In the genomic region with DNA sequence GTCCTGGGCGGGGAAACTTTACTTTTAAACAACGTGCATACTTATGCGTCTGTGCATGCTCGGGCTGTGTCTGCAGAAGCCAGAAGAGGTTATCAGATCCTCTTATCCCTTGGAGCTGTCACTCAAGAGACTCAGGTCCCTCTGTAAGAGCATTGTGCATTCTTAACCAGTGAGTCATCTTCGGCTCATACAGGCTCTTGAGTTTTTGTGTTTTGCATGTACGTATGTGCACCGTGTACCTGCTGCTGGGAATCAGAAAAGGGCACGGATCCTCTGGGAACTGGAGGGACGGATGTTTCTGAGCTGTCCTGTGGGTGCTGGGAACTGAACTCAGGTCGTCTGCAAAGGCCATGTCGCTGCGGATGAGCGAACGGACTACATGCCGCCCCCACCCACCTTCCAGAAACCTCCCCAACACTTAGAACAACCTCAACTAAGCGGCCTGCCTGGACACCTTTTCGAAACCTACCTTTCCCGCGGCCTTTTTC, we compare ENCODE assay signal across 8 mouse cellular contexts. TPM values are rescaled to one million over a fixed set of nuclear protein-coding genes. Genes with fewer than 3 reads are reported as not detected.
A peak's percentile ranks its signal among the peaks of the same experiment; 100 is the strongest.
DNase-seq lines count a peak whose midpoint lies in the region; ATAC-seq and TF ChIP-seq lines count a peak whose summit lies in the region.

No protein-coding gene starts in this region.

- peak; percentile 15 for DNase-seq in right cerebral cortex, adult 18-20 months
- DNase-seq in right cerebral cortex, postnatal 25 days = no peak
- DNase-seq in brain, embryonic 14.5 days (ENCODE audit: low read depth) = peak; percentile 42
- DNase-seq in layer of hippocampus, postnatal 10 days (ENCODE audit: low spot score in 2 of 2) = no peak
- DNase-seq in gastrocnemius, adult 8-10 months (ENCODE audit: low spot score in 2 of 2) = no peak

- peak overlapping the region; percentile 75 for H3ac ChIP-seq in myocyte (ENCODE audit: control insufficient read depth, insufficient read length)

- H3K4me3 ChIP-seq in heart, embryonic 12.5 days = peak overlapping the region; percentile 96
- H3K4me3 ChIP-seq in limb, embryonic 15.5 days = peak overlapping the region; percentile 95
- peak overlapping the region; percentile 49 for H3K4me3 ChIP-seq in myocyte

- no peak for TF ChIP-seq POLR2A in brain, embryonic 14.5 days (IDR thresholded peaks at IDR 0.05; ENCODE audit: borderline replicate concordance, extremely low read depth, insufficient read depth, insufficient read length, poor library complexity, severe bottlenecking)
- TF ChIP-seq POLR2A in myocyte (IDR thresholded peaks at IDR 0.05; ENCODE audit: insufficient read length, low read depth) = no peak

- peaks cover 48% of the 10 kb centered on the region for H3K36me3 ChIP-seq in heart, embryonic 12.5 days
- peaks cover 35% of the 10 kb centered on the region for H3K36me3 ChIP-seq in limb, embryonic 15.5 days
- peaks cover 31% of the 10 kb centered on the region for H3K36me3 ChIP-seq in myocyte (ENCODE audit: control insufficient read depth, insufficient read depth)

- no peaks in the 10 kb centered on the region for H3K9me3 ChIP-seq in heart, embryonic 12.5 days (replicated peaks)
- no peaks in the 10 kb centered on the region for H3K9me3 ChIP-seq in limb, embryonic 15.5 days

- 2% methylated on average over 19 of the region's 19 CpGs for WGBS in heart, embryonic 12.5 days
- WGBS in limb, embryonic 15.5 days = 2% methylated on average over 19 of the region's 19 CpGs

- peak overlapping the region; percentile 98 for H3K27ac ChIP-seq in heart, embryonic 12.5 days (ENCODE audit: poor library complexity, severe bottlenecking)
- H3K27ac ChIP-seq in limb, embryonic 15.5 days = peak overlapping the region; percentile 97

- H3K4me2 ChIP-seq in heart, embryonic 12.5 days = peak overlapping the region; percentile 84
- H3K4me2 ChIP-seq in limb, embryonic 15.5 days = peak overlapping the region; percentile 67
- H3K4me2 ChIP-seq in myocyte (ENCODE audit: low read depth) = peak overlapping the region; percentile 82

- ATAC-seq in heart, embryonic 12.5 days (ENCODE audit: insufficient number of reproducible peaks, low FRiP score) = no peak
- ATAC-seq in limb, embryonic 15.5 days (ENCODE audit: insufficient number of reproducible peaks, low FRiP score, low TSS enrichment, low read depth) = no peak

- no peaks in the 10 kb centered on the region for H3K27me3 ChIP-seq in heart, embryonic 12.5 days (replicated peaks)
- no peaks in the 10 kb centered on the region for H3K27me3 ChIP-seq in limb, embryonic 15.5 days
- H3K27me3 ChIP-seq in myocyte (ENCODE audit: control insufficient read depth, insufficient read depth, insufficient read length) = no peaks in the 10 kb centered on the region

- H3K4me1 ChIP-seq in heart, embryonic 12.5 days (replicated peaks) = peaks cover 25% of the 10 kb centered on the region
- H3K4me1 ChIP-seq in limb, embryonic 15.5 days = peaks cover 20% of the 10 kb centered on the region

- peaks cover 31% of the 10 kb centered on the region for H3K79me2 ChIP-seq in myocyte (ENCODE audit: control insufficient read depth, insufficient read depth)

- TF ChIP-seq CTCF in brain, embryonic 14.5 days (IDR thresholded peaks at IDR 0.05; ENCODE audit: borderline replicate concordance, extremely low read depth, insufficient read depth, insufficient read length) = no peak

- peak overlapping the region; percentile 99 for H3K9ac ChIP-seq in heart, embryonic 12.5 days
- peak overlapping the region; percentile 90 for H3K9ac ChIP-seq in limb, embryonic 15.5 days

TF ChIP-seq in myocyte, 11 proteins besides CTCF, POLR2A, EP300 and RAD21:
- TF ChIP-seq E2F4 (IDR thresholded peaks at IDR 0.05; ENCODE audit: insufficient read depth) = no peak
- no peak for TF ChIP-seq MAX (IDR thresholded peaks at IDR 0.05; ENCODE audit: low read depth)
- TF ChIP-seq TCF12 (IDR thresholded peaks at IDR 0.05; ENCODE audit: insufficient read depth, poor library complexity, severe bottlenecking) = no peak
- TF ChIP-seq REST (IDR thresholded peaks at IDR 0.05; ENCODE audit: insufficient read depth, insufficient read length) = no peak
- no peak for TF ChIP-seq SRF (IDR thresholded peaks at IDR 0.05; ENCODE audit: control insufficient read depth, insufficient read length, low read depth)
- TF ChIP-seq MYOD1 (IDR thresholded peaks at IDR 0.05; ENCODE audit: control insufficient read depth in 1 of 3, insufficient read length in 2 of 3, low read depth in 2 of 3) = no peak
- no peak for TF ChIP-seq POLR2AphosphoS2 (IDR thresholded peaks at IDR 0.05; ENCODE audit: insufficient read length, low read depth)
- TF ChIP-seq CEBPB (IDR thresholded peaks at IDR 0.05; ENCODE audit: insufficient read depth, poor library complexity, severe bottlenecking) = no peak
- TF ChIP-seq MYOG (IDR thresholded peaks at IDR 0.05; ENCODE audit: control insufficient read depth in 1 of 3, insufficient read depth in 1 of 3, insufficient read length in 2 of 3, low read depth in 2 of 3) = no peak
- TF ChIP-seq USF1 (IDR thresholded peaks at IDR 0.05; ENCODE audit: low read depth) = no peak
- TF ChIP-seq TCF3 (IDR thresholded peaks at IDR 0.05; ENCODE audit: insufficient read length, low read depth) = no peak
TF ChIP-seq in myocyte: peak in this region for 0.

RNA-seq across cellular contexts. Expression of a gene that starts 0.8 kb away (rescaled TPM):
- 280 and 336 TPM in 2 replicates for polyA plus RNA-seq in brain, embryonic 14.5 days (2012; rRNA removed)
- polyA plus RNA-seq in heart, embryonic 12.5 days (2016; fragmentation: Nextera tagmentation; extraction: Ambion mirVana) = 506 and 568 TPM in 2 replicates
- polyA plus RNA-seq in limb, embryonic 15.5 days (2015; fragmentation: Nextera tagmentation; extraction: Ambion mirVana) = 553 and 582 TPM in 2 replicates
- 120 TPM for polyA plus RNA-seq in myocyte (2012; fragmentation: generic; extraction: Trizol)
- 100 to 1,000 TPM in 1 of 2 experiments, 10 to 100 TPM in 1; 82.0 to 110 TPM for total RNA-seq in layer of hippocampus, postnatal 10 days (2021)
- 10 to 100 TPM; 19.1 to 31.3 (median 25.5) TPM for total RNA-seq in gastrocnemius, adult 8-10 months (2022)

RNA-seq across cellular contexts. Expression of a gene that starts 18.5 kb away (rescaled TPM):
- 151 and 176 TPM in 2 replicates for polyA plus RNA-seq in brain, embryonic 14.5 days (2012; rRNA removed)
- polyA plus RNA-seq in heart, embryonic 12.5 days (2016; fragmentation: Nextera tagmentation; extraction: Ambion mirVana) = 83.3 and 85.8 TPM in 2 replicates
- polyA plus RNA-seq in limb, embryonic 15.5 days (2015; fragmentation: Nextera tagmentation; extraction: Ambion mirVana) = 47.2 and 49.1 TPM in 2 replicates
- 16.4 TPM for polyA plus RNA-seq in myocyte (2012; fragmentation: generic; extraction: Trizol)
- 10 to 100 TPM; 76.9 to 89.3 TPM for total RNA-seq in layer of hippocampus, postnatal 10 days (2021)
- 10 to 100 TPM; 12.0 to 14.4 (median 13.0) TPM for total RNA-seq in gastrocnemius, adult 8-10 months (2022)

RNA-seq across cellular contexts. Expression of a gene that starts 44.4 kb away (rescaled TPM):
- 173 and 181 TPM in 2 replicates for polyA plus RNA-seq in brain, embryonic 14.5 days (2012; rRNA removed)
- polyA plus RNA-seq in heart, embryonic 12.5 days (2016; fragmentation: Nextera tagmentation; extraction: Ambion mirVana) = 93.7 and 94.1 TPM in 2 replicates
- 76.8 and 80.4 TPM in 2 replicates for polyA plus RNA-seq in limb, embryonic 15.5 days (2015; fragmentation: Nextera tagmentation; extraction: Ambion mirVana)
- polyA plus RNA-seq in myocyte (2012; fragmentation: generic; extraction: Trizol) = 21.4 TPM
- 100 to 1,000 TPM; 101 to 152 TPM for total RNA-seq in layer of hippocampus, postnatal 10 days (2021)
- total RNA-seq in gastrocnemius, adult 8-10 months (2022) = 10 to 100 TPM; 48.0 to 63.0 (median 55.2) TPM

Comparison
In these comparisons a context has a peak if more than half of its experiments do, and no peak if none do; other contexts are left out.
1. DNase-seq: peak in right cerebral cortex, adult 18-20 months (single experiment) and brain, embryonic 14.5 days (single experiment); none in right cerebral cortex, postnatal 25 days (single experiment), layer of hippocampus, postnatal 10 days (0 of 2) and gastrocnemius, adult 8-10 months (0 of 2).
2. Peak in every context shown above with its lines, with median percentiles within 50 percentile points of each other: H3K4me2 ChIP-seq and H3K4me3 ChIP-seq.